Mouse (Mus musculus) layer of hippocampus, postnatal 25 days (tissue): ENCODE measurements around the gene Ppm1g. TPM values are rescaled to one million over a fixed set of nuclear protein-coding genes. Genes with fewer than 3 reads are reported as not detected.

Experiments used
- DNase-seq, 2 experiments: peaks; one replicate each; pipeline ENCODE4 v3.0.0; 2022; ENCODE audit warnings: mixed read lengths in 2 of 2, low spot score in 1 of 2; ENCODE audit errors: extremely low spot score in 1 of 2
- total RNA-seq, 2 experiments: library from RNA; stranded (reverse); gene quantifications; 2 replicates each; pipeline ENCODE4 v1.2.3; 2021

Ppm1g gene
- 10 to 100 TPM; 77.0 to 77.2 TPM for total RNA-seq

- peak; percentile 92 to 94 for DNase-seq
Observed at GRCm38 (mm10) chr5:31220448-31221303, at the start of gene Ppm1g. Gene Ppm1g (minus strand): TSS chr5:31220687.

GRCm38 (mm10) chr5:31267686-31268085 is 47.2 kb upstream of the Ppm1g start:
- no peak for DNase-seq

GRCm38 (mm10) chr5:31266101-31266500 is 45.6 kb upstream of the Ppm1g start:
- no peak for DNase-seq

GRCm38 (mm10) chr5:31257616-31258015 is 37.1 kb upstream of the Ppm1g start:
- no peak for DNase-seq

GRCm38 (mm10) chr5:31255971-31256370 is 35.5 kb upstream of the Ppm1g start:
- DNase-seq, result no peak

GRCm38 (mm10) chr5:31255381-31255780 is 34.9 kb upstream of the Ppm1g start:
- DNase-seq, result no peak

DNA sequence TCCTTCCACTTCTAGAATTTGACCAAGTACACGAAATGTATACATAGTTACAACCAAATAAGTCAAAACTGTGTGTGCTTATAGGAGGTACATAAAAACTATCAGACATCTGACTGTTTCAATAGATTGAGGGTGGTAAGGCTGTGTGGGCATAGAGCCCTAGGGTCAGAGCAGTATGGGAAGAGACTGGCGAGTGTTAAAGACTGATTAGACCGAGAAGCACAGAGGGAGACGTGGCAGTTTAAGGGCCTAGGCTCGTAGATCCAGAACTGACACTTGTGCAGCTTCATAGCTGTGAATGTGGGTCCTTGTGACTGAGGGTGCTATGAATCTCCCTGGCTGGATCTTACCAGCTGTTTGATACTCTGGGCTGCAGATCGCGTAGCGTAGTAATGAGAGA is 34.4 kb upstream of the Ppm1g start:
- DNase-seq, result no peak

DNA sequence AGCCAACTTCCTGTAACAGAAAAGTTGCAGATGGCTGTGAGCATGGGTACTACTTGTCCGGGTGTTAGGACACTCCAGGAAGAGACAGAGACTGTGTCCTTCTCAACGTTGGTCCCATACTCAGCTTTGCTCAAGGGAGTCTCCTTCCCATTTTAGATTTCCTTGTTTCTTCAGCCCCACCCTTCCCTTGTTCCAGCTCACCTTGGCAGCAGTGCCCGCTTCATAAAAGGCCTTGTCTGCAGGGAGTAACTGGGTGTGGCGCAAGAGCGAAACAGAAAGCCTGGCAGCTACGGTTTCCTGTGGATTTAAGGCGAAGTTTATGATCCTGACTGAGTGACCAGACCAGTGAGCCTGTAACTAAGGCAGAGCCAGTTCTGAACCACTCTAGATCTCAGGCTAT is 34.0 kb upstream of the Ppm1g start:
- DNase-seq, result no peak

GRCm38 (mm10) chr5:31253806-31254205 is 33.3 kb upstream of the Ppm1g start:
- DNase-seq, result no peak

- no peak for DNase-seq
Observed at GRCm38 (mm10) chr5:31252795-31253545, 32.5 kb upstream of the Ppm1g start.

DNA sequence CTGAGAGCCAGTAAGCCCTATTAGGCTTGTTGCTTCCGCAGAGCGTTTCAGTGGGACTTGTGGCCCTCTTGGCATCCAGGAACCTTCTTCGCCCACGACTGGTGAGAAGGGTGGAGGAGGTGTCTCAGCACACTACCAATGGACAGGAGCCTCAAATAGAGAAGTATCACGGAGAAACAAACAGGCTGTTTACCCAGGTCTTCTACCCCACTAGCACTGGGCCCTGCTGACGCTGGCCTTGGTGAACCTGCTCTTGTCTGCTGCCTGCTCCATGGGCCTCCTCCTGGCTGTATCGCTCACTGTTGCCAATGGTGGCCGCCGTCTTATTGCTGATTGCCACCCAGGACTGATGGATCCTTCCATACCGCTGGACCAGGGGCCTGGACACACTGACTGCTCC is 31.7 kb upstream of the Ppm1g start:
- no peak for DNase-seq

- DNase-seq, result peak in 1 of 2 experiments; percentile 22
Observed at GRCm38 (mm10) chr5:31251541-31252101, 31.1 kb upstream of the Ppm1g start, which contains the start of gene Krtcap3. Gene Krtcap3 (plus strand): TSS chr5:31251691.

DNA sequence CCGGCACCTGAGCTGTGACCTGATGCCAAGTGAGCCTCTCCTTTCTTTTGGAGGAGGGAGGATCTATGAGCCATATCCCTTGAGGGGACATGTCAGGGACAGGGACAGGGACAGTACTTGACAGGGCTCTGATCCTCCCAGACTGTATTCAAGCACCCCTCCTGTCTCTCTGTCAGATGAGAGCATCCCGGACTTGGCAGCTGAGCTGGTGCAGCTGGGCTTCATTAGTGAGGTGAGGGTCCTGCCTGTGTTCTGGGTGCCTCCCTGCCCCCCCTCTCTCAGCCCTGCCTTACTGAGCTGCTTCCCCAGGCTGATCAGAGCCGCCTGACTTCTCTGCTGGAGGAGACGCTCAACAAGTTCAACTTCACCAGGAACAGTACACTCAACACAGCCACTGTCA is 30.2 kb upstream of the Ppm1g start:
- DNase-seq, result no peak

DNA sequence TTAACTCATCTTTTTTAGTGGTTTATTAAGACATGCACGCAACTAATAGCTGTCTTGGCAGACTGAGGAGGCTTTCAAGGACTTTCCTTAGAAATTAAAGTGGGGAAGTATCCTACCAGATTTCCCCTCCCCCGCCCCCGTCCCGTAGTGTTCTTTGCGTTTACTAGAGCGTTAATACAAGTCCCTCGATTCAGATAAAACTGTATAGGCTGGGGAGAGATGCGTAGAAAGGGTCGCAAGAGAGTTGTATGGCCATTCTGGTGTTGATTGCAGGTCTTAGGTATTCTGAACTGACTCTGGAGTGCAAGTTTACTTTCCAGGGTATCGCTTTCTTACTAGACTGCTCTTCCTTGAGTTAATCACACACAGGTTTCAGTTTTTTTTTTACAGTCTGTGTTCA is 21.7 kb upstream of the Ppm1g start:
- no peak for DNase-seq

- DNase-seq, result no peak
Observed at GRCm38 (mm10) chr5:31241522-31242034, 21.1 kb upstream of the Ppm1g start.

DNA sequence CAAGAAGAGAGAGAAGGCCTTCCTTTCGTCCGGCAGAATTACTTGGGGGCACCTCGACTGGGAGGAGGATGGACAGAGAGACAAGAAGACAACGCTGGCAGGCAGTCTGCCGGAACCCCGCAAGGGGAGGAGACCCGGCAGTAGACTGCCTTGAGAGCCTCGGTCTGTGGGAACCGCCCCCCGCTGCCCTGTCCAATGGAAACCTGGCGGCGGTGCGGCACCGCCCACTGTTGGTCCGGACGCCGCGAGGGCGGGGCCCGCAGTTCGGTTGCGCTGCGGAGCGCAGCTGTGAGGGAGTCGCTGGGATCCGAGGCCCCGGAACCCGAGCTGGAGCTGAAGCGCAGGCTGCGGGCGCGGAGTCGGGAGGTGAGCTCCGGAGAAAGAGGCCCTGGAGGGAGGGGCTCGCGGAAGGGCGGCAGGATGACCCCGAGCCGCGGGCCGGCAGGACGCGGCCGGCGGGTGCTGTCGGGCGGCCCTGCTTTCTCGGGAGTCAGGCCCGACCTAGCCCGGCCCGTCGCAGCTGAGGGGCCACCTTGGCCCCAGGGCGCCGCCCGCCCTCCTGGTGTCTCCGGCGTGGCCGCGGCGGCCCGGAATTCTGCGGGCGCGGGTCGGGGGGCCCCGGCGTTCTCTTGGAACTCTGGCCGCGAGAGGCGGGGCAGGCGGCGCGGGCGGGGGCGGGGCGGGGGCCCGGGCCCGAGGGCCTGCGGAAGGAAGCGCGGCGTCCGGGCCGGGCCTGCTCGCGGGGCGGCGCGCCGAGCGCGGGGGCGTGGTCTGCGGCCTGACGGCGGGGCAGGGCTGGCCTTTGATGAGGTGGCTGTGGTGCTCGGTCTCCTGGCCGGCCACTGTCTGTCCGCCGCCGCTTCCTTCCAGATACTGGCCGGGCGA is 20.4 kb upstream of the Ppm1g start, which contains the start of the genes Nrbp1 and Gm9970:
Nrbp1 (plus strand) TSS at position 228 of the 885 bp plus-strand sequence.
Gm9970 (minus strand) TSS at position 596 of the 885 bp plus-strand sequence.
- peak; percentile 84 to 93 for DNase-seq

DNA sequence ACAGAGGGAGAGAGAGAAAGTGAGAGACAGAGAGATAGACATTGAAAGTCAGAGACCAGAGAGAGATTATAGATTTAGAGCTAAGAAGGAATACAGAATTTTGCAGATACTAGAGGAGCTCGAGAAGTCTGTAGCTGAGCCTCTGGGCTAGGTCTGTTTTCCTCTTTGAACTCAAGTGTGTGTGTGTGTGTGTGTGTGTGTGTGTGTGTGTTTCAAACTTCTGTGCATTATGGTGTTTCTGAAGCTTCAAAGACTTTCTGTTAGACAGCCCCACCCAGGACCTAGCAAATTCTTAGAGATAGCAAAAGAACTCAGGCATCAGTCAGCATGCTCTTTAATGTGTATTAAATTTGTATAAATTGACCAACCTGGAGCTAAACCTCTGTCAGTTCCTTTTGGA is 6.2 kb upstream of the Ppm1g start:
- no peak for DNase-seq

GRCm38 (mm10) chr5:31222696-31223095 is 2.2 kb upstream of the Ppm1g start:
- DNase-seq, result no peak

DNA sequence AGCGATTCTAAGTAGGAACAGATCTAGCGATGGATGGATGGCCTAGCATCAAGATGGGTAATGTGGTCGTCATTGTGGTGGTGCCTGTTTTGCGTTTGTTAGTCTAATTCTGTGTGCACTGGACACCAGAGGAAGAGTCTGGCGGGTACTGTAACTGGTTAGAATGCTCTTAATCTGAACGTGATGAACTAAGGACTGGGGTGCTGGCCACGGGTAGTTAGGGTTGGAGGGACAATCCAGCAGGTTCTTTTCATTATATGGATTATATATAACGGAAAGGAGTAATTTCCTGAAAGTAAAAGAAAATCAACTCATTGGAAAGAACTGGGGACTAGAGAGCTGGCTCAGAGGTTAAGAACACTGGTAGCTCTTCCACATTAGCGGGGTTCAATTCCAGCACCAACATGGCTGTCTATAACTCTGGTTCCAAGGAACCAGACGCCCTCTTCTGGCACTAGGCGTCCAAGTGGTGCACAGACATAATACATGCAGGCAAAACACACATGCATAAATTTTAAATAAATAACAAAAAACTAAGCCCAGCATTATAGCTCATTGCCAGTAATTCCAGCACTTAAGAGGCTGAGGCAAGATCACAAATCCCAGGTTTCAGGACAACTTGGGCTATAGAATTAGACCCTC is 938 bp upstream of the Ppm1g start:
- DNase-seq, result no peak
